ENCODE assay signal across 8 mouse cellular contexts in genomic region chr13:93838431-93839136, GRCm38 (mm10).
DNase-seq lines count a peak whose midpoint lies in the region; ATAC-seq lines count a peak whose summit lies in the region.

No protein-coding gene starts in this region.

- H3K4me3 ChIP-seq in heart, embryonic 10.5 days, result no peak overlapping the region
- H3K4me3 ChIP-seq in hindbrain, embryonic 13.5 days, result no peak overlapping the region
- H3K4me3 ChIP-seq in midbrain, embryonic 13.5 days (replicated peaks), result no peak overlapping the region

- no peak for DNase-seq in heart, embryonic 10.5 days (ENCODE audit: low spot score)
- no peak for DNase-seq in heart, adult 9 months (ENCODE audit: low spot score in 2 of 2)
- DNase-seq in cerebellum, postnatal 25 days, result peak; percentile 56 to 68
- no peak for DNase-seq in retina, postnatal 1 day
- DNase-seq in embryo, embryonic 10.5 days (ENCODE audit: low spot score), result no peak
- no peak for DNase-seq in thymus, postnatal 36 days

- no peaks in the 10 kb centered on the region for H3K36me3 ChIP-seq in heart, embryonic 10.5 days
- no peaks in the 10 kb centered on the region for H3K36me3 ChIP-seq in hindbrain, embryonic 13.5 days
- H3K36me3 ChIP-seq in midbrain, embryonic 13.5 days, result no peaks in the 10 kb centered on the region

- WGBS in heart, embryonic 10.5 days, result 56% methylated on average over 8 of the region's 8 CpGs
- WGBS in hindbrain, embryonic 13.5 days, result 64% methylated on average over 8 of the region's 8 CpGs
- WGBS in midbrain, embryonic 13.5 days, result 52% methylated on average over 8 of the region's 8 CpGs

- ATAC-seq in hindbrain, embryonic 13.5 days (ENCODE audit: low FRiP score), result no peak
- no peak for ATAC-seq in midbrain, embryonic 13.5 days

- H3K4me2 ChIP-seq in hindbrain, embryonic 13.5 days, result no peak overlapping the region
- H3K4me2 ChIP-seq in midbrain, embryonic 13.5 days (replicated peaks), result no peak overlapping the region

- H3K9ac ChIP-seq in hindbrain, embryonic 13.5 days, result no peak overlapping the region; the same call in 1 of the 2 replicates
- no peak overlapping the region for H3K9ac ChIP-seq in midbrain, embryonic 13.5 days (replicated peaks)

- peak overlapping the region; percentile 77 for H3K27ac ChIP-seq in heart, embryonic 10.5 days
- peak overlapping the region; percentile 58 for H3K27ac ChIP-seq in hindbrain, embryonic 13.5 days
- H3K27ac ChIP-seq in midbrain, embryonic 13.5 days, result peak overlapping the region; percentile 81

- H3K27me3 ChIP-seq in heart, embryonic 10.5 days (ENCODE audit: insufficient read depth, poor library complexity, severe bottlenecking), result no peaks in the 10 kb centered on the region
- no peaks in the 10 kb centered on the region for H3K27me3 ChIP-seq in hindbrain, embryonic 13.5 days
- no peaks in the 10 kb centered on the region for H3K27me3 ChIP-seq in midbrain, embryonic 13.5 days

- peaks cover 32% of the 10 kb centered on the region for H3K4me1 ChIP-seq in heart, embryonic 10.5 days
- peaks cover 17% of the 10 kb centered on the region for H3K4me1 ChIP-seq in hindbrain, embryonic 13.5 days (replicated peaks)
- H3K4me1 ChIP-seq in midbrain, embryonic 13.5 days (replicated peaks), result peaks cover 22% of the 10 kb centered on the region

- no peaks in the 10 kb centered on the region for H3K9me3 ChIP-seq in heart, embryonic 10.5 days
- H3K9me3 ChIP-seq in hindbrain, embryonic 13.5 days, result peaks cover under 1% of the 10 kb centered on the region; the same call in 1 of the 2 replicates
- H3K9me3 ChIP-seq in midbrain, embryonic 13.5 days, result 0 out of 2 replicates have a peak, but pooled peaks cover 3% of the 10 kb centered on the region

Comparison
In these comparisons a context has a peak if more than half of its experiments do, and no peak if none do; other contexts are left out.
1. DNase-seq: peak in cerebellum, postnatal 25 days (2 of 2); none in heart, embryonic 10.5 days (single experiment), heart, adult 9 months (0 of 2), retina, postnatal 1 day (single experiment), embryo, embryonic 10.5 days (single experiment) and thymus, postnatal 36 days (0 of 2).
2. Peak in every context shown above with its lines, with median percentiles within 50 percentile points of each other: H3K27ac ChIP-seq.